Mouse (Mus musculus): Measurements from ENCODE around the gene Os9. TPM values are rescaled to one million over a fixed set of nuclear protein-coding genes. Genes with fewer than 3 reads are reported as not detected.
A peak's percentile ranks its signal among the peaks of the same experiment; 100 is the strongest.
"Not testable (repeated sequence)": the region's sequence is repeated elsewhere in the genome, so short reads cannot be mapped to it uniquely, and the experiment has no call there.

Gene Os9
- polyA plus RNA-seq, 1 experiment from 2014 or later, result 116 TPM

DNA sequence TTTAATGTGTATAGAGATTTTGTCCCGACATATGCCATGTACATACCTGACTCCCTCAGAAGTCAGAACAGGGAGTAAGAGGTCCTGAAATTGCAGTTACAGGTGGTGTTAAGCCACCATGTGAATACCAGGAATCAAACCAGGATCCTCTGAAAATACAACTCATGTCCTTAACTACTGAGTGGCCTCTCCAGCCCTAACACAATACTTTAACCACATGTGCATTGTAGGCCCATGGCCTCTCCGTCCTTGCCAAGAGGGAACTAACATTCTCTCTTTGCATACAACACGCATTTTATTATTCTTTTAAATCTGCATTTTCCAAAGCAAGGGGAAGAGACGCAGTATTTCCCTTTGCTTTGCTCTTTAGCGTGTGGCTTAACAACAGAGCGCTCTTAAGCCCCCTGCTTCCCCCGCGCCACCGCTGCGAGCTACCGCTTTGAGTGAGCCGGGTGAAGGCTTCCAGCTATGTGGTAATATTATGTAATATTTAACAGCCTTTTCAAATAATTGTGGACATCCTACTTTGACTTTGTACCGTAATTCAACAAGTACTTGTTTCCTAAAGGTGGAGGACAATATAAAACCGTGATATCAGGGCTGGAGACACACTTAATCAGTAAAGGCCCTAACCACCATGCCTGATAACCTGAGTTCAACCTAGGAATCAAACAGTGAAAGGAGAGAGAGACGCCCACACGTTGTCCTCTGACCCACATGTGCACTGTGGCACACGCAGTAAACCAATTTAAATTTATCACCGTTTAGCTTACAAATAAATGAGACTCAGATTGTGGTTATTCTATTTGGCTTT lies 17.6 kb upstream of the Os9 start:
- H3K27ac ChIP-seq (ENCODE audit: low read depth, low read length), result peak overlapping the region; percentile 58
- peak; percentile 91 for ATAC-seq
- H3K4me3 ChIP-seq (ENCODE audit: low read depth, low read length), result no peak overlapping the region
- no peaks in the 10 kb centered on the region for H3K9me3 ChIP-seq (ENCODE audit: control insufficient read depth)
- no peaks in the 10 kb centered on the region for H3K27me3 ChIP-seq (replicated peaks; ENCODE audit: control insufficient read depth, insufficient read depth, low read length)
- H3K9ac ChIP-seq (ENCODE audit: low read depth, low read length), result no peak overlapping the region
- WGBS, result 44% methylated on average over 18 of the region's 18 CpGs
- no peaks in the 10 kb centered on the region for H3K36me3 ChIP-seq (ENCODE audit: control insufficient read depth, insufficient read depth)
- TF ChIP-seq CTCF (IDR thresholded peaks at IDR 0.05; ENCODE audit: low read depth), result no peak
- H3K4me1 ChIP-seq (replicated peaks; ENCODE audit: control insufficient read depth, insufficient read depth, low read length), result no peaks in the 10 kb centered on the region; the same call in 1 of the 2 replicates
- peak overlapping the region; percentile 31 for H3K4me2 ChIP-seq (replicated peaks; ENCODE audit: low read depth)

DNA sequence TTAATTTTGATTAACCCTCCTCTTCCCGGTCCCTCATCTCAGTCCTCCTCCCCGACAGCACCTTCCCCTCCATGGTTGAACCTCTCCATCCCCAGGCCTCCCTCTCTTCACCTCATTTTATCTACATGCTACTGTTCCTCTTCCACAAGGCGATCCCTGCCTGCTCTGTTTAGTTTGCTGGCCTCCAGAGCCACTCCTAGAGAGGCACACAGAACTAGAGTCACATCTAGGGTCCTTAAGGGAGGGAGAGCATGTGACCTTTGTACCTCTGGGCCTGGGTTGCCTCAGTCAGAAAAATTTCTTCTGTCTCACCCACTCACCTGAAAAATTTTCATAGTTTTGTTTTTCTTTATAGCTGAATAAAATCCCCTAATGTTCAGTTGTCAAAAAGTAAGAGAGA lies 17.0 kb upstream of the Os9 start:
- Histone ChIP-seq H3K4me2 (replicated peaks; ENCODE audit: low read depth) (no peak overlapping the region; the same call in 1 of the 2 replicates), H3K4me1 (replicated peaks; ENCODE audit: control insufficient read depth, insufficient read depth, low read length) (no peaks in the 10 kb centered on the region; the same call in 1 of the 2 replicates), H3K9me3 (ENCODE audit: control insufficient read depth) (no peaks in the 10 kb centered on the region), H3K36me3 (ENCODE audit: control insufficient read depth, insufficient read depth) (no peaks in the 10 kb centered on the region), H3K27me3 (replicated peaks; ENCODE audit: control insufficient read depth, insufficient read depth, low read length) (no peaks in the 10 kb centered on the region), H3K9ac (ENCODE audit: low read depth, low read length) (no peak overlapping the region), H3K27ac (ENCODE audit: low read depth, low read length) (peak overlapping the region; percentile 58), H3K4me3 (ENCODE audit: low read depth, low read length) (no peak overlapping the region)
- 43% methylated on average over 3 of the region's 3 CpGs for WGBS
- TF ChIP-seq CTCF (IDR thresholded peaks at IDR 0.05; ENCODE audit: low read depth), result no peak
- ATAC-seq, result no peak; the same call in 1 of the 2 replicates

DNA sequence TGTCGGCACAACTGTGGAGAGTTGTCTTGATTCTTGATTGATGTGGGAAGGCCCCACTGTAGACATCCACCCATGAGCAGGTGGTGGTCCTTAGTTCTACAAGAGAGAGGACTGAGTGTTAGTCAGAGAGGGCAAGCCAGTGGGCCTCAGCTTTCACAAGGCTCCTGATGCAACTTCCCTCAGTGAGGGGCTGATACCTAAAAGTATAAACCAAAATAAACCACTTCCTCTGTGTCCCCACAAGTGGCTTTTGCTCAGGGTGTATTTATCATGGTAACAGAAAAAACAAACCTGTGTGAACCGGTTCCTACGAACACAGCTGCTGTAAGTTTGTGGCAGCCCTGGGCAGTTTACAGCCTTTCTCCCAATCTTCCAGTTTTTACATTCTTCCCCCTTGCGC lies 15.6 kb upstream of the Os9 start:
- WGBS, result 57% methylated on average over 4 of the region's 4 CpGs
- Histone ChIP-seq H3K9ac (ENCODE audit: low read depth, low read length) (no peak overlapping the region), H3K27ac (ENCODE audit: low read depth, low read length) (peak overlapping the region; percentile 54; the same call in 1 of the 2 replicates)

GRCm38 (mm10) chr10:127135118-127135836 lies 14.3 kb upstream of the Os9 start:
- no peaks in the 10 kb centered on the region; the same call in 1 of the 2 replicates for H3K4me1 ChIP-seq (replicated peaks; ENCODE audit: control insufficient read depth, insufficient read depth, low read length)
- H3K4me2 ChIP-seq (replicated peaks; ENCODE audit: low read depth), result no peak overlapping the region
- H3K9me3 ChIP-seq (ENCODE audit: control insufficient read depth), result no peaks in the 10 kb centered on the region
- H3K36me3 ChIP-seq (ENCODE audit: control insufficient read depth, insufficient read depth), result no peaks in the 10 kb centered on the region
- H3K9ac ChIP-seq (ENCODE audit: low read depth, low read length), result no peak overlapping the region
- no peak overlapping the region for H3K4me3 ChIP-seq (ENCODE audit: low read depth, low read length)
- no peak for ATAC-seq
- TF ChIP-seq CTCF (IDR thresholded peaks at IDR 0.05; ENCODE audit: low read depth), result no peak
- H3K27me3 ChIP-seq (replicated peaks; ENCODE audit: control insufficient read depth, insufficient read depth, low read length), result no peaks in the 10 kb centered on the region
- WGBS, result 29% methylated on average over 7 of the region's 8 CpGs
- H3K27ac ChIP-seq (ENCODE audit: low read depth, low read length), result peak overlapping the region; percentile 17; the same call in 1 of the 2 replicates

More for the DNA sequence above, 15.6 kb upstream of the Os9 start:
- no peak for TF ChIP-seq CTCF (IDR thresholded peaks at IDR 0.05; ENCODE audit: low read depth)
- Histone ChIP-seq H3K4me2 (replicated peaks; ENCODE audit: low read depth) (no peak overlapping the region), H3K4me1 (replicated peaks; ENCODE audit: control insufficient read depth, insufficient read depth, low read length) (no peaks in the 10 kb centered on the region; the same call in 1 of the 2 replicates), H3K9me3 (ENCODE audit: control insufficient read depth) (no peaks in the 10 kb centered on the region), H3K4me3 (ENCODE audit: low read depth, low read length) (no peak overlapping the region), H3K36me3 (ENCODE audit: control insufficient read depth, insufficient read depth) (no peaks in the 10 kb centered on the region), H3K27me3 (replicated peaks; ENCODE audit: control insufficient read depth, insufficient read depth, low read length) (no peaks in the 10 kb centered on the region)
- no peak for ATAC-seq

GRCm38 (mm10) chr10:127134394-127135035 lies 13.6 kb upstream of the Os9 start:
- not testable (repeated sequence) for H3K36me3 ChIP-seq (ENCODE audit: control insufficient read depth, insufficient read depth); H3K4me2 ChIP-seq (replicated peaks; ENCODE audit: low read depth); H3K9me3 ChIP-seq (ENCODE audit: control insufficient read depth); H3K27me3 ChIP-seq (replicated peaks; ENCODE audit: control insufficient read depth, insufficient read depth, low read length); H3K4me1 ChIP-seq (replicated peaks; ENCODE audit: control insufficient read depth, insufficient read depth, low read length); ATAC-seq; H3K9ac ChIP-seq (ENCODE audit: low read depth, low read length); H3K4me3 ChIP-seq (ENCODE audit: low read depth, low read length); H3K27ac ChIP-seq (ENCODE audit: low read depth, low read length)
- peak; percentile 71 for TF ChIP-seq CTCF (IDR thresholded peaks at IDR 0.05; ENCODE audit: low read depth)
- 65% methylated on average over 3 of the region's 3 CpGs for WGBS

DNA sequence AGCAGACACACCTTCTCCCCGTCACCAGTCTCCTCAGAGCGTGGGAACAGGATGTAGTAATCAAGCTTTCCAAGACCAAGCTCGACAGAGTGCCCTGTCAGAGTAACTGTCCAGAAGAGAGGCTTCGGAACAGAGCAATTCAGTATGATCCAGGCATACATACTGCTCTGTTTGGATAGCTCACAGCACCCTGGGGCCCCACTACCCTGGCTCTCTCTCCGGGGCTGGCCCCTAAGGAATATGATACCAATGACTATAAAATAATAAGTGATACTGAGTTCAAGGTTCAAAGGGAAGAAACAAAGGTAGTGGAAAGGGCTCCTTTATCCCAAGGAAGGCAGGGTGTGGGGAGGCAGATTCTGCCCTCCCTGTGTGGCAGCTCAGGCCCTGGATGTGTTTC lies 11.5 kb upstream of the Os9 start:
- H3K27ac ChIP-seq (ENCODE audit: low read depth, low read length), result peak overlapping the region; percentile 60
- H3K9me3 ChIP-seq (ENCODE audit: control insufficient read depth), result no peaks in the 10 kb centered on the region
- no peaks in the 10 kb centered on the region; the same call in 1 of the 2 replicates for H3K4me1 ChIP-seq (replicated peaks; ENCODE audit: control insufficient read depth, insufficient read depth, low read length)
- no peak overlapping the region; the same call in 1 of the 2 replicates for H3K4me2 ChIP-seq (replicated peaks; ENCODE audit: low read depth)
- no peak for TF ChIP-seq CTCF (IDR thresholded peaks at IDR 0.05; ENCODE audit: low read depth)
- 27% methylated on average over 5 of the region's 5 CpGs for WGBS
- H3K4me3 ChIP-seq (ENCODE audit: low read depth, low read length), result no peak overlapping the region
- no peak overlapping the region for H3K9ac ChIP-seq (ENCODE audit: low read depth, low read length)
- ATAC-seq, result peak; percentile 87
- no peaks in the 10 kb centered on the region for H3K27me3 ChIP-seq (replicated peaks; ENCODE audit: control insufficient read depth, insufficient read depth, low read length)
- H3K36me3 ChIP-seq (ENCODE audit: control insufficient read depth, insufficient read depth), result no peaks in the 10 kb centered on the region

All from intestine, postnatal 0 days (tissue).